Mouse (Mus musculus): ENCODE measurements at regions not wholly inside any gene's neighbourhood (a gene's known extent, or its start where the extent isn't known, plus 50 kb on each side); places are given as distances from the start of the nearest gene placed in this dataset.
A peak's percentile ranks its signal among the peaks of the same experiment; 100 is the strongest.

GRCm38 (mm10) chr1:119346634-119347155 lies 75.4 kb downstream of the Inhbb start:
- no peak overlapping the region for H3K27ac ChIP-seq (ENCODE audit: low read depth, low read length)
- no peaks in the 10 kb centered on the region for H3K9me3 ChIP-seq (ENCODE audit: control insufficient read depth, low read length)
- no peaks in the 10 kb centered on the region for H3K36me3 ChIP-seq (ENCODE audit: control insufficient read depth, insufficient read depth, low read length)
- DNase-seq (ENCODE audit: low spot score) = no peak
- H3K9ac ChIP-seq (ENCODE audit: low read depth, low read length) = no peak overlapping the region
- H3K4me2 ChIP-seq (replicated peaks; ENCODE audit: low read depth, low read length) = no peak overlapping the region
- no peak for ATAC-seq (ENCODE audit: low FRiP score)
- 73% methylated on average over 5 of the region's 5 CpGs for WGBS
- H3K4me1 ChIP-seq (replicated peaks; ENCODE audit: control insufficient read depth, insufficient read depth, low read length) = 0 out of 2 replicates have a peak, but pooled peaks cover 3% of the 10 kb centered on the region
- H3K4me3 ChIP-seq (ENCODE audit: low read depth, low read length) = no peak overlapping the region
- no peaks in the 10 kb centered on the region for H3K27me3 ChIP-seq (ENCODE audit: control insufficient read depth, insufficient read depth, low read length)

- Histone ChIP-seq H3K27ac (ENCODE audit: low read depth, low read length) (no peak overlapping the region), H3K9ac (ENCODE audit: low read depth, low read length) (no peak overlapping the region), H3K4me3 (ENCODE audit: low read depth, low read length) (no peak overlapping the region), H3K27me3 (ENCODE audit: control insufficient read depth, insufficient read depth, low read length) (no peaks in the 10 kb centered on the region), H3K4me1 (replicated peaks; ENCODE audit: control insufficient read depth, insufficient read depth, low read length) (0 out of 2 replicates have a peak, but pooled peaks cover 3% of the 10 kb centered on the region), H3K36me3 (ENCODE audit: control insufficient read depth, insufficient read depth, low read length) (no peaks in the 10 kb centered on the region), H3K4me2 (replicated peaks; ENCODE audit: low read depth, low read length) (no peak overlapping the region), H3K9me3 (ENCODE audit: control insufficient read depth, low read length) (no peaks in the 10 kb centered on the region)
- ATAC-seq (ENCODE audit: low FRiP score) = peak; percentile 75
- peak; percentile 29 for DNase-seq (ENCODE audit: low spot score)
- 60% methylated on average over 7 of the region's 7 CpGs for WGBS
Measured at GRCm38 (mm10) chr1:119345115-119345791, 76.8 kb downstream of the Inhbb start.

GRCm38 (mm10) chr1:119344046-119344445 lies 78.0 kb downstream of the Inhbb start:
- DNase-seq (ENCODE audit: low spot score) = no peak
- 0 out of 2 replicates have a peak, but pooled peaks cover 3% of the 10 kb centered on the region for H3K4me1 ChIP-seq (replicated peaks; ENCODE audit: control insufficient read depth, insufficient read depth, low read length)
- WGBS = 91% methylated on average over 4 of the region's 4 CpGs

GRCm38 (mm10) chr1:119335171-119335570 lies 86.9 kb downstream of the Inhbb start:
- 21% methylated on average over 13 of the region's 13 CpGs for WGBS

More at GRCm38 (mm10) chr1:119344046-119344445, 78.0 kb downstream of the Inhbb start:
- no peaks in the 10 kb centered on the region for H3K27me3 ChIP-seq (ENCODE audit: control insufficient read depth, insufficient read depth, low read length)
- no peak overlapping the region for H3K4me3 ChIP-seq (ENCODE audit: low read depth, low read length)
- H3K9ac ChIP-seq (ENCODE audit: low read depth, low read length) = no peak overlapping the region
- no peaks in the 10 kb centered on the region for H3K9me3 ChIP-seq (ENCODE audit: control insufficient read depth, low read length)
- ATAC-seq (ENCODE audit: low FRiP score) = no peak
- H3K36me3 ChIP-seq (ENCODE audit: control insufficient read depth, insufficient read depth, low read length) = no peaks in the 10 kb centered on the region
- no peak overlapping the region for H3K4me2 ChIP-seq (replicated peaks; ENCODE audit: low read depth, low read length)
- no peak overlapping the region for H3K27ac ChIP-seq (ENCODE audit: low read depth, low read length)

DNA sequence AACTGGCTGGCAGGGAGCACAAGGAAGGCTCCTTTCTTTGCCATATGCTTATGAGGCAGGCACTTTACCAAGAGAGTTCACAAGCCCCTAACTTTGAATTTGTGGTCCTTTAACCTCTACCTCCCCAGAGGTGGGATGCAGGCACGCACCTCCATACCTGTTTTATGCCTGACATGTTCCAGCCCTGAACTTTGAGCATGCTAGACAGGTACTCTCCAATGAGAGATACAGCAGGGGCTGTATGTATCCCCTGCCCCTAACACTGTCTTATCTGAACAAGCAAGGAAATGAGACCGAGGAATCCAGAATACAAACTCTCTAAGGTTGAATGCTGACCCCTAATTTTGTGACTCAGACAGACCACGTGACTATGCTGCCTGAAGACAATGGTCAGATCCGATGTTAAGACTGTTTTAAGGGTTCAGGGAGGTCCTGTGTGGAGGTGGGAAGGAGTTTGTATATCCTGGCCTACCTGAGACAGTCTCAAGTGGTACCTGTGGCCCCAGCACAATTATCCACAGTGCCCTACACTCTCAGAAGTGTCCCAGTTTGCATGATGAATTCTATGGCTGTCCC lies 91.2 kb downstream of the Inhbb start:
- H3K27me3 ChIP-seq (ENCODE audit: control insufficient read depth, insufficient read depth, low read length) = no peaks in the 10 kb centered on the region
- DNase-seq (ENCODE audit: low spot score) = no peak

More at GRCm38 (mm10) chr1:119335171-119335570, 86.9 kb downstream of the Inhbb start:
- no peak overlapping the region for H3K4me2 ChIP-seq (replicated peaks; ENCODE audit: low read depth, low read length)
- DNase-seq (ENCODE audit: low spot score) = no peak
- H3K27ac ChIP-seq (ENCODE audit: low read depth, low read length) = no peak overlapping the region
- no peaks in the 10 kb centered on the region for H3K36me3 ChIP-seq (ENCODE audit: control insufficient read depth, insufficient read depth, low read length)
- H3K9ac ChIP-seq (ENCODE audit: low read depth, low read length) = no peak overlapping the region
- no peak overlapping the region for H3K4me3 ChIP-seq (ENCODE audit: low read depth, low read length)
- H3K27me3 ChIP-seq (ENCODE audit: control insufficient read depth, insufficient read depth, low read length) = no peaks in the 10 kb centered on the region
- no peak for ATAC-seq (ENCODE audit: low FRiP score)
- H3K4me1 ChIP-seq (replicated peaks; ENCODE audit: control insufficient read depth, insufficient read depth, low read length) = no peaks in the 10 kb centered on the region
- H3K9me3 ChIP-seq (ENCODE audit: control insufficient read depth, low read length) = no peaks in the 10 kb centered on the region

DNA sequence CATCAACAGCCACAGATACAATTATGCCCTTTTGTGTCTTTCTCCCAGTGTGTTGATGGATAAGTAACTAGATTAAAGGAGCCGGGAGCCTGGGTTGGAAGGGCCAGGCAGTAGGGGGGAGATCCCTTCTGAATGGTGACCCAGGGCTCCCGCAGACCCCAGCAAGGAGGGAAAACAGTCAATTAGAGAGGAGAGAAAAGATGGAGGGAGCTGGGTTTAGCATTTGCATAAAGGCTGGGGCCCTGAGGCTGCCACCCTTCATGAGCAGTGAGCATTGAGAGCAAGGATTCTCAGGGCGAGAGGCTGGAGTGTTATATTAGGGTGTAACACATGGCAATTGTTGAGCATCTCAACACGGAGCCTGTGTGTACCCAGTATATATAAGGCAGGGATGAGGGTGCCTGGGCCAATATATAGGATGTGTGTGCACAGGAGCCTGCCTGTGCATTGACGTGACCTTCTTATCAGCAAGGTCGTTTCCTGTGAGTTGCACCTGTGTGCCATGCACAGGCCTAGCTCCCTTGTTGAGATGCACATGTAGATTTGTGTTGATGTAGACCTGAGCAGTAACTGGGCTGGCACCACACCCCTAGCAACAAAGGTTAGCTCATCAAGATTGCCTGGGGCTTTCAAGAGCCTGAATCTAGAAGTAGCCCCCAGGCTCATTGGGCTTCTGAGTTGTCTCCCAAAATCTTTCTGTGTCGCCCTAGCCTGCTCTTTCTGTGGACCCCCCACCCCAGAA lies 92.2 kb downstream of the Inhbb start:
- H3K36me3 ChIP-seq (ENCODE audit: control insufficient read depth, insufficient read depth, low read length) = no peaks in the 10 kb centered on the region
- no peaks in the 10 kb centered on the region for H3K27me3 ChIP-seq (ENCODE audit: control insufficient read depth, insufficient read depth, low read length)
- H3K9me3 ChIP-seq (ENCODE audit: control insufficient read depth, low read length) = no peaks in the 10 kb centered on the region
- DNase-seq (ENCODE audit: low spot score) (peak; percentile 22), ATAC-seq (ENCODE audit: low FRiP score) (peak; percentile 50)
- peak overlapping the region; percentile 10; the same call in 1 of the 2 replicates for H3K27ac ChIP-seq (ENCODE audit: low read depth, low read length)
- peaks cover 5% of the 10 kb centered on the region for H3K4me1 ChIP-seq (replicated peaks; ENCODE audit: control insufficient read depth, insufficient read depth, low read length)
- 32% methylated on average over 7 of the region's 7 CpGs for WGBS
- no peak overlapping the region for H3K4me2 ChIP-seq (replicated peaks; ENCODE audit: low read depth, low read length)
- no peak overlapping the region for H3K9ac ChIP-seq (ENCODE audit: low read depth, low read length)
- H3K4me3 ChIP-seq (ENCODE audit: low read depth, low read length) = no peak overlapping the region

More for the DNA sequence above, 91.2 kb downstream of the Inhbb start:
- no peak overlapping the region for H3K27ac ChIP-seq (ENCODE audit: low read depth, low read length)
- peaks cover 5% of the 10 kb centered on the region for H3K4me1 ChIP-seq (replicated peaks; ENCODE audit: control insufficient read depth, insufficient read depth, low read length)
- H3K9ac ChIP-seq (ENCODE audit: low read depth, low read length) = no peak overlapping the region
- no peaks in the 10 kb centered on the region for H3K36me3 ChIP-seq (ENCODE audit: control insufficient read depth, insufficient read depth, low read length)
- H3K4me3 ChIP-seq (ENCODE audit: low read depth, low read length) = no peak overlapping the region
- H3K4me2 ChIP-seq (replicated peaks; ENCODE audit: low read depth, low read length) = no peak overlapping the region
- WGBS = 70% methylated on average over 4 of the region's 4 CpGs
- no peaks in the 10 kb centered on the region for H3K9me3 ChIP-seq (ENCODE audit: control insufficient read depth, low read length)
- ATAC-seq (ENCODE audit: low FRiP score) = no peak

DNA sequence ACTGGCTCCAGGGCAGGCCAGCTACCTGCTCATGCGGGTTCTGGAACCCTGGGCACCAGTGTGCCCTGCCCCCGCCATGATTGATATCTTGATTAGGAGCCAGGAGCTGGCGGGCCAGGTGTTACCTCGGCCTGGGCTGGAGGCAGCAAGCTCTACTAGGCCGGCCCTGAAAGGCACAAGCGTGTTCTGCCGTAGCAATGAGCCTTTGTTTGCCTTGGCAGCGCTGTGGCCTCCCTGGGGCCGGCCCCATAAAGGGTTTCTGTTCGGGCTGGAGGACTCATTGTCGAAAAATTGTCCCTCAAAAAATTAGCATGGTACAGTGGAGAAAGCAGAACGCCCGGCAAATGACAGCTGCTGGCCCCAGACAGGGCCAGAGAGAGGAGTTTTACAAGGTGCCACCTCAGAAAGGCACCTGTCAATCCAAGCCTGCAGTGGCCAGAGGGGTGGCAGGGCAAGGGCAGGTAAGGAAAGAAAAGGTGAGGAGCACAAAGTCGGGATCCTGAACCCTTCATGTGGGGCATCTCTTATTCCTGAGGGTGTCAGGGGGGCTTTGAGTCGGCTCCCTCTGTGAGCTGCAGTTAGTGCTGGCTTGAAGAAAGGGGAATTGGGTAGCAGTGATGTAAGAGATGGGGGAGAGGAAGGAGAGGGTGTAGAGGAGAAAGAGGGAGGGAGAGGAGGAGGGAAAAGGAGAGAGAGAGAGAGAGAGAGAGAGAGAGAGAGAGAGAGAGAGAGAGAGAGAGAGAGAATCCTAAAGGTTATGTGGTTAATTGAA lies 92.9 kb downstream of the Inhbb start:
- Histone ChIP-seq H3K27ac (ENCODE audit: low read depth, low read length) (peak overlapping the region; percentile 30; the same call in 1 of the 2 replicates), H3K9ac (ENCODE audit: low read depth, low read length) (no peak overlapping the region; the same call in 1 of the 2 replicates), H3K27me3 (ENCODE audit: control insufficient read depth, insufficient read depth, low read length) (no peaks in the 10 kb centered on the region), H3K4me2 (replicated peaks; ENCODE audit: low read depth, low read length) (no peak overlapping the region), H3K36me3 (ENCODE audit: control insufficient read depth, insufficient read depth, low read length) (no peaks in the 10 kb centered on the region), H3K9me3 (ENCODE audit: control insufficient read depth, low read length) (no peaks in the 10 kb centered on the region), H3K4me3 (ENCODE audit: low read depth, low read length) (no peak overlapping the region), H3K4me1 (replicated peaks; ENCODE audit: control insufficient read depth, insufficient read depth, low read length) (peaks cover 5% of the 10 kb centered on the region)
- 10% methylated on average over 15 of the region's 15 CpGs for WGBS
- peak; percentile 63 for DNase-seq (ENCODE audit: low spot score)
- ATAC-seq (ENCODE audit: low FRiP score) = peak; percentile 86

- ATAC-seq (ENCODE audit: low FRiP score) (no peak), DNase-seq (ENCODE audit: low spot score) (no peak)
- Histone ChIP-seq H3K36me3 (ENCODE audit: control insufficient read depth, insufficient read depth, low read length) (no peaks in the 10 kb centered on the region), H3K4me2 (replicated peaks; ENCODE audit: low read depth, low read length) (no peak overlapping the region), H3K27ac (ENCODE audit: low read depth, low read length) (no peak overlapping the region), H3K4me3 (ENCODE audit: low read depth, low read length) (no peak overlapping the region), H3K4me1 (replicated peaks; ENCODE audit: control insufficient read depth, insufficient read depth, low read length) (peaks cover 2% of the 10 kb centered on the region; the same call in 1 of the 2 replicates), H3K27me3 (ENCODE audit: control insufficient read depth, insufficient read depth, low read length) (no peaks in the 10 kb centered on the region), H3K9ac (ENCODE audit: low read depth, low read length) (no peak overlapping the region), H3K9me3 (ENCODE audit: control insufficient read depth, low read length) (no peaks in the 10 kb centered on the region)
- WGBS = 76% methylated on average over 8 of the region's 8 CpGs
Measured at GRCm38 (mm10) chr1:119324551-119324950, 97.5 kb downstream of the Inhbb start.

All from hindbrain, embryonic 11.5 days (tissue).